Comparison of ENCODE assay signal across 11 mouse cellular contexts in genomic region chr1:25828071-25828755, GRCm38 (mm10). TPM values are rescaled to one million over a fixed set of nuclear protein-coding genes. Genes with fewer than 3 reads are reported as not detected.
DNase-seq lines count a peak whose midpoint lies in the region; ATAC-seq and TF ChIP-seq lines count a peak whose summit lies in the region.
"Had no signal": no experiment of that assay in that cellular context is flagged by ENCODE, and none has a peak within 500 bp of the region (broad histone marks: within the 10 kb centered on the region; RNA-seq: fewer than 3 reads in every experiment).

No protein-coding gene starts in this region.

- ATAC-seq in intestine, embryonic 15.5 days: no peak
- no peak for ATAC-seq in intestine, postnatal 0 days
- no peak for ATAC-seq in embryonic facial prominence, embryonic 13.5 days (ENCODE audit: insufficient number of reproducible peaks, insufficient read depth, low FRiP score, low TSS enrichment, low read depth)

- H3K27ac ChIP-seq in intestine, embryonic 15.5 days: no peak overlapping the region
- no peak overlapping the region for H3K27ac ChIP-seq in intestine, postnatal 0 days (ENCODE audit: low read depth, low read length)
- H3K27ac ChIP-seq in embryonic facial prominence, embryonic 13.5 days: no peak overlapping the region
- H3K27ac ChIP-seq: lung, embryonic 15.5 days had no signal

- no peak overlapping the region for H3K9ac ChIP-seq in intestine, embryonic 15.5 days
- no peak overlapping the region for H3K9ac ChIP-seq in intestine, postnatal 0 days (ENCODE audit: low read depth, low read length)
- H3K9ac ChIP-seq in embryonic facial prominence, embryonic 13.5 days: no peak overlapping the region
- H3K9ac ChIP-seq: lung, embryonic 15.5 days had no signal

- H3K9me3 ChIP-seq in intestine, embryonic 15.5 days: no peaks in the 10 kb centered on the region
- no peaks in the 10 kb centered on the region for H3K9me3 ChIP-seq in intestine, postnatal 0 days (ENCODE audit: control insufficient read depth)
- H3K9me3 ChIP-seq in embryonic facial prominence, embryonic 13.5 days: no peaks in the 10 kb centered on the region
- H3K9me3 ChIP-seq: lung, embryonic 15.5 days had no signal

- WGBS in intestine, embryonic 15.5 days: 69% methylated on average over 9 of the region's 9 CpGs
- 70% methylated on average over 9 of the region's 9 CpGs for WGBS in intestine, postnatal 0 days
- 69% methylated on average over 9 of the region's 9 CpGs for WGBS in embryonic facial prominence, embryonic 13.5 days

- peaks cover 17% of the 10 kb centered on the region for H3K27me3 ChIP-seq in intestine, embryonic 15.5 days (replicated peaks)
- peaks cover 21% of the 10 kb centered on the region for H3K27me3 ChIP-seq in intestine, postnatal 0 days (replicated peaks; ENCODE audit: control insufficient read depth, insufficient read depth, low read length)
- H3K27me3 ChIP-seq in embryonic facial prominence, embryonic 13.5 days: peaks cover 70% of the 10 kb centered on the region

- no peaks in the 10 kb centered on the region for H3K36me3 ChIP-seq in intestine, embryonic 15.5 days
- no peaks in the 10 kb centered on the region for H3K36me3 ChIP-seq in intestine, postnatal 0 days (ENCODE audit: control insufficient read depth, insufficient read depth)
- no peaks in the 10 kb centered on the region for H3K36me3 ChIP-seq in embryonic facial prominence, embryonic 13.5 days
- H3K36me3 ChIP-seq: lung, embryonic 15.5 days had no signal

- no peak for TF ChIP-seq CTCF in intestine, postnatal 0 days (IDR thresholded peaks at IDR 0.05; ENCODE audit: low read depth)

- no peaks in the 10 kb centered on the region for H3K4me1 ChIP-seq in intestine, embryonic 15.5 days (replicated peaks)
- no peaks in the 10 kb centered on the region for H3K4me1 ChIP-seq in intestine, postnatal 0 days (replicated peaks; ENCODE audit: control insufficient read depth, insufficient read depth, low read length)
- peaks cover 11% of the 10 kb centered on the region; the same call in 1 of the 2 replicates for H3K4me1 ChIP-seq in embryonic facial prominence, embryonic 13.5 days
- H3K4me1 ChIP-seq: lung, embryonic 15.5 days had no signal

- DNase-seq in layer of hippocampus, adult 9-11 months: peak; percentile 31
- peak; percentile 12 for DNase-seq in retina, postnatal 1 day
- no peak for DNase-seq in thymus, postnatal 14 days
- no peak for DNase-seq in kidney, adult 11 months
- DNase-seq in urinary bladder, postnatal 4 days (ENCODE audit: low spot score in 2 of 2): no peak
- DNase-seq: embryo, embryonic 11 days; kidney, postnatal 25 days had no signal

- 0 out of 2 replicates have a peak overlapping the region, but pooled peaks have one; percentile 85 for H3K4me2 ChIP-seq in intestine, embryonic 15.5 days (replicated peaks)
- no peak overlapping the region for H3K4me2 ChIP-seq in intestine, postnatal 0 days (replicated peaks; ENCODE audit: low read depth)
- peak overlapping the region; percentile 86 for H3K4me2 ChIP-seq in embryonic facial prominence, embryonic 13.5 days

- no peak overlapping the region for H3K4me3 ChIP-seq in intestine, embryonic 15.5 days (replicated peaks)
- H3K4me3 ChIP-seq in intestine, postnatal 0 days (ENCODE audit: low read depth, low read length): no peak overlapping the region
- peak overlapping the region; percentile 64 for H3K4me3 ChIP-seq in embryonic facial prominence, embryonic 13.5 days

RNA-seq across cellular contexts. Expression of gene Adgrb3, which starts 1.3 kb away (rescaled TPM):
- 2.8 and 3.0 TPM in 2 replicates for polyA plus RNA-seq in intestine, embryonic 15.5 days (2015; fragmentation: Nextera tagmentation; extraction: Ambion mirVana)
- 2.0 and 2.1 TPM in 2 replicates for polyA plus RNA-seq in intestine, postnatal 0 days (2015; fragmentation: Nextera tagmentation; extraction: Ambion mirVana)
- 1.7 and 2.1 TPM in 2 replicates for polyA plus RNA-seq in embryonic facial prominence, embryonic 13.5 days (2015; fragmentation: Nextera tagmentation; extraction: Ambion mirVana)

Comparison
In these comparisons a context has a peak if more than half of its experiments do, and no peak if none do; other contexts are left out.
1. DNase-seq: peak in layer of hippocampus, adult 9-11 months (single experiment) and retina, postnatal 1 day (single experiment); none in thymus, postnatal 14 days (single experiment), kidney, adult 11 months (single experiment) and urinary bladder, postnatal 4 days (0 of 2).